Mouse (Mus musculus) c-Kit-positive CD71-positive TER-119-negative erythroid progenitor cells, embryonic 14.5 days (primary cell): ENCODE measurements around the gene Itpr3.

ENCODE experiments used
- DNase-seq: peaks from one replicate; pipeline ENCODE4 v3.0.0-alpha.2; 2013; ENCODE audit warnings: low read depth

The Itpr3 gene

GRCm38 (mm10) chr17:27146323-27146923 is 89.3 kb downstream of the Itpr3 start:
- no peak for DNase-seq

- no peak for DNase-seq
These were observed 93.8 kb downstream of the Itpr3 start for GRCm38 (mm10) chr17:27150871-27151270.

- DNase-seq, result peak; percentile 53
These were observed 94.3 kb downstream of the Itpr3 start for GRCm38 (mm10) chr17:27151411-27151810.

GRCm38 (mm10) chr17:27152976-27153723 is 96.0 kb downstream of the Itpr3 start:
- peak; percentile 94 for DNase-seq

GRCm38 (mm10) chr17:27153773-27154193 is 96.7 kb downstream of the Itpr3 start:
- no peak for DNase-seq

GRCm38 (mm10) chr17:27154256-27154655 is 97.2 kb downstream of the Itpr3 start:
- no peak for DNase-seq

- no peak for DNase-seq
These were observed 97.8 kb downstream of the Itpr3 start for GRCm38 (mm10) chr17:27154881-27155280.

GRCm38 (mm10) chr17:27155752-27156151 is 98.6 kb downstream of the Itpr3 start:
- no peak for DNase-seq

GRCm38 (mm10) chr17:27158439-27158838 is 101.3 kb downstream of the Itpr3 start:
- DNase-seq, result no peak

- no peak for DNase-seq
These were observed 102.1 kb downstream of the Itpr3 start for GRCm38 (mm10) chr17:27159169-27159568.

GRCm38 (mm10) chr17:27160905-27161304 is 103.8 kb downstream of the Itpr3 start:
- DNase-seq, result no peak

- DNase-seq, result no peak
These were observed 108.1 kb downstream of the Itpr3 start for GRCm38 (mm10) chr17:27165054-27165773.

- DNase-seq, result no peak
These were observed 109.8 kb downstream of the Itpr3 start for GRCm38 (mm10) chr17:27166901-27167300.

- DNase-seq, result no peak
These were observed 110.4 kb downstream of the Itpr3 start, which contains the start of gene Ip6k3 for GRCm38 (mm10) chr17:27167545-27167944. TSS of gene Ip6k3 (minus strand) at chr17:27167795.

GRCm38 (mm10) chr17:27168569-27168968 is 111.5 kb downstream of the Itpr3 start:
- no peak for DNase-seq

GRCm38 (mm10) chr17:27169952-27170695 is 113.0 kb downstream of the Itpr3 start:
- no peak for DNase-seq

- DNase-seq, result no peak
These were observed 114.0 kb downstream of the Itpr3 start for GRCm38 (mm10) chr17:27171121-27171520.
